Mouse (Mus musculus) ovary, postnatal 36 days (tissue): ENCODE data around the gene Med24.

ENCODE experiments used
- DNase-seq: peaks from one replicate; pipeline ENCODE4 v3.0.0; 2022; ENCODE audit warnings: low spot score, mixed read lengths

Gene Med24

DNA sequence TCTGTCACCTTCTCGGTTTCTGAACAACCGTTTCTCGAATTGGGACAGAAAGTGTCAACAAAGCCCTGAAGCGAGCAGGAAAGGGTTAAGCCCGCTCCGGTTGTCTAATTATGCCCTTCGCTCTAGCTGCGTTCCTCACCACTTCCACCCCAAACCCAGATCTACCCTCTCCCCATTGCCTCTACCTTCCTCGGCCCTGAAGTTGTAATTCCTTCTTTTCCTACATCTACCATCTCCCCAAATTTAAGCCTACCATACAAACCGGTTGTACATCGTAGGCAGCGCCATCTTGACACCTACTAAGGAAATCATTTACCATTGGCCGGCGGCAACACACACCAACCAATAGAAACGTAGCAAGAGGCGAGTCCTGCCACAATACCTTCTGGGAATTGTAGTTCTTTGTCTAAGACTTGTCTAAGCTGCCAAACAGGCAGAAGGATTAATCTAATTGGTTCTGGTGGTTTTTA is at the start of gene Med24:
Gene Med24 (minus strand): TSS at position 317 of the 470 bp plus-strand sequence.
- DNase-seq = peak; percentile 78

DNA sequence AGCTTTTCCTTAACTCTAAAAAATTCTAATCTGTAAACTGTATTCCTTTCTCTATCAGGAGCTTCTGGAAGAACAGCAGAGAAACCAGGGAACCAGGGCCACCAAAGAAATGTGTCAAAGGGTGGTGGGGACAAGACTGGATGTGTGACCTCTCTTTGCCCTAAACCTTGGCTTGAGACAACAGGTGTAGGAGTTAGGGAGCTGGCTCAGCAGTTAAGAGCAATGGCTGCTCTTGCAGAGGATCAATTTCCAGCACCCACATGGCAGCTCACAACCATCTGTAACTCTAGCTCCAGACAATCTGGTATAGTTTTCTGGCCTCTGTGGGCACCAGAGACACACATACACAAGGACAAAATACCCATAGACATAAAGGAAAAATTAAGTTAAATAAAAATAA is 48.7 kb upstream of the Med24 start:
- no peak for DNase-seq

DNA sequence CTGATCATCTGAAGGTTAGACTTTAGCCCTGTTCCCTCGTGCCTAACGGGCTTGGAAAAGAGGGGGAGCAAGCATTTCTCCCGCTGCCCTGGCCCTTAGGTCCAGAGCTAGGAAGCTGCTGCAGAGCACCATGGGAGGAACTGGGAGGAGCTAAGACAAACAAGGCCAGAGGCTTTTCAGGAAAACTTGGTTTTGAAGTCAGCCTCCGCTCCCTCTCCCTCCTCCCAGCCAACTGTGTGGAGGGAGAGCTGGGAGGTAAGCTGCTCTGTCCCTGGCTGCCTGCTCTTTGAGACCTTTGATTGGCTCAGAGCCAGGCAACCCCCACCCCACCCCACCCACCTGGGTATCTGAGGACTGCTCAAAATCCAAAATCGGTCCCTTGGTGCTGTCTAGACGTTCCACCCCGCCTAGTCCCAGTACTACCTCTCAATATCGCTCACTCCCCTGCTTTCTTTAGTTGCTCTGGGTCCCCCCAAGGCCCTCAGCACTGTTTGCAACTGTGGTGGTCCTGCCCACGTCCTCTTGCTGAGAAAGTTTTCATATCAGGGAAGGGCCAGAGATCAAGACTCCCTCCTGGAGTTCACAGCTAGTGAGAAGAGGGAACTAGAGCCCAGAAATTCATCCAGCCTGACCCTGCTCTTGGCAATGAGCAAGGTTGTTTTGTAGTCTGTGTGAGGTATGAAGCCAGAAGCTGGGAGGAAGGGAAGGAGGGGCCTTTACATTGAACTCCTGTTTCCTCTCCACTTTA is 47.8 kb upstream of the Med24 start:
- peak; percentile 69 for DNase-seq

DNA sequence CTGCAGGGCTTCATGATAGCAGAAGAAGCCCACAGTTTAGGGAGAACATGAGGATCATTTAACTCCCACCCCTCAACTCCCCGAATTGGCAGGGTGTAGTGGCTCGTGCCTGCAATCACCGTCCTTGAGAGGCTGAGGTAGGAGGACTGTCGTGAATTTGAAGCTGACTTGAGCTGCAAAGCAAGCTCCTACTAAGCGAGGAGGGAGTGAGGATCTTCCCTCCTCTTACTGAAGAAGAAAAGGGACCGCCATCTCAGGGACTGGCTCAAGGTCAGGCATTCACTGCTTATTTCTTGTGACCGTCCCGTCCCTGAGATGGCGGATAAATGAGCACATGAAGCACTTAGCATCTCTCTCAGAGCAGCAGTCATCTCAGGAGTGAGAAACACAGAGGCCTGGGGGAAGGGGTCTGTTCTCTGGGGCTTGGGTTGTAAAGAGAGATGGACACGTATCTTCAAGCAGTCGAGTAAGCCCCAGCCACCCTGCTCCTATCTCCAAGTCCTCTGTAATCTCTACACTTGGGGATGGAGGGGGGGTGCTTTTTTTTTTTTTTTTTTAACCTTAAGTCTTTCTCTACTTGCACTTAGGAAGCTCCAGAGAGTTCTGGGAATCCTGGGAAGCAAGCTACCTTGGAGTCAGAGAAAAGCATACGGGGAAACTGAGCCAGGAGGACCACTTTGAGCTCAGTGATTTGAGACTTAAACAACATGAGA is 47.0 kb upstream of the Med24 start:
- DNase-seq = no peak

DNA sequence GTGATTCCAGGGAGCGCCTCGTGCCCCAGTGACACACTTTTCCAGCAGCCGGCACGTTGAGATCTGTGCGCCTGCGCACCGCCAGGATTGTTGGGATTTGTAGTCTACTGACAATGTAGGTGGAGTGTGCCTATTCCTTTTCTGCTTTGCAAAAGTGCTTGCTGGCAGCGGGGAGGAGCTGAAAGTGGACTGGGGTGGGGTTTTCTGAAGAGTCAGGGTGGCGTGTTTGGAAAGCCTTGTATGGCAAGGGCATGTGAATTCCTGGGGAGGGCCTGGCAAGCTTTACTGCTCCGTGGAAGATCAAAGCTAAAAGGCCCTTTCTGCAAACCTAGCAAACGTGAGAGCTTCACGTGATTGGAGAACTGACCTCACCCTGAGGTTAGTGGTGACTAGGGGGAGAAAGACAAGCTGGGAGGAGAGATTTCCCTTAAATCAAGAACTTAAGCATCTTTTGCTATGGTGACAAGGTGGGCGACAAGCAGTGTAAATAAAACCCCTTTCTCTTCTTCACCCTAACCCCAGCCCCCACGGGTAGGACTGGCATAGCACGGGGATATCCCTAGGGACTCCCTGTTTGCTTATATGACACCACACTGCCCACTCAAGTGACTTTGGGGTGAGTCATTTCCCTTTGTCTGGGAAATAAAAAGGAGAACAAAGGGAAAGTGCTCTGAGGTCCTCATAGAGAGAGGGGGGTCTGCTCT is 46.3 kb upstream of the Med24 start:
- peak; percentile 99 for DNase-seq

DNA sequence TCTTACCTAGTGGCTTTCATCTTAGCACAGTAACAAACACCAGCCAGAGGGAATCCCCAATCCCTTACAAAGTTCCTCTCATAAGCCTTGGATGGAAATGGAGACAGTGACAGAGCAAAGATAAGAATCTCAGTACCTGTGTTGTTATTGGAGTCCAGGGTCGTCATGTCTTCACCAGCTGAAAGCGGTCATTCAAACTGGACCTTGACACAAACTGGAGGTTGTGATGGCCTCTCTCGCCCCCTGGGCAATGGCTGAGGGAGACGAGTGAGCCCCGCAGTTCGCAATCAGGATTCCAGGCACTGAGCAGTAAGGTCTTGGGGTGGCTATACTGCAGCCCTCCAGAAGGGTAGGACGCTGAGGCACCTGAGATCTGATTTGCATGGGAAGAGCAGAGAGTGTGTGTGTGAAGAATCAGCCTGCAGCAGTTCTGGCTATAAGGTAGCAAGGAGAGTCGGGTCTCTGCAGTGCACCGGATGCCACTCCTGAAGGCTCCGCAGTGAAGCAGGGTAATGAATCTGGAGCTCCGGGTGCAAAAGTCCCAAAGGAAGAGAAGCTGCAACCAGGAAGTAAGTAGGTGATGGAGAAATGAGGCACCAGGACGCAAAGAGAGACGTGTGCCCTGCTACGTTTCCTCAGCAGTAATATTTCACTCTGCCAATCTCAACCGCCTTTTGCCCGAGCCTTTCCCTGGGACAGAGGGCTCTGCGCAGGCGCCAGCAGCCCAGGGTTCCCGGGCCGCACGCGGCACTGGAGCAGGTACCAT is 45.5 kb upstream of the Med24 start, which contains the start of gene Nr1d1:
Gene Nr1d1 (minus strand): TSS at position 752 of the 766 bp plus-strand sequence.
- no peak for DNase-seq

DNA sequence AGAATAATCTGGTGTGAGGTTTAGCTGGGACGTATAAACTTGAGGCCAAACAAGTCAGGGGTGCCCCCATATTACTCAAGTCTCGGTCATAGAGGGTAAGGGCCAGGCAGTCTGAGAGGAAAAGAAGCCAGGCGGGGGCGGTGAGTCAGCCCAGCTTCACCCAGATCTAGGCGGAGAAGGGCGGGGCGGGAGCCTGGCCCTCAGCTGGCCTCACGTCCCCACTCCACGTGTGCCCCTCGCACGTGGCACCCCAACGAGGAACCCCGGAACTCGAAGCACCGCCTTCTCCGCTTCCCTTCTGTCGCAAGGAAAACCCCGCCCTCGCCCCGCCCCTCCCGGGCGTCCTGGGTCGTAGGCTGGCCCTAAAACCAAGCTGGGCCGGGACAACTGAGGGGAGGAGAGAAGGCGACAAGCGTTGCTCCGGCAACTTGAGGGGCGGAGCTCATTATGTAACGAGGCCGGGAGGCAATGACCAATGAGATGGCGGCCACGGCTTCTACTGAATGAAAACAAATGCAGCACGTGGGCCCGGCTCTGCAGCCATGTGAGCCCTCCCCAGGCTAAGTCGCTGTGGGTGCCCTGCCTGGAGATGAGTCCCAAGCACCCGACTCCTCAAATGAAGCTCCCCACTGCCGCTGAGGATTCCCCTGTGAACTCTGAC is 44.5 kb upstream of the Med24 start:
- DNase-seq = peak; percentile 99

DNA sequence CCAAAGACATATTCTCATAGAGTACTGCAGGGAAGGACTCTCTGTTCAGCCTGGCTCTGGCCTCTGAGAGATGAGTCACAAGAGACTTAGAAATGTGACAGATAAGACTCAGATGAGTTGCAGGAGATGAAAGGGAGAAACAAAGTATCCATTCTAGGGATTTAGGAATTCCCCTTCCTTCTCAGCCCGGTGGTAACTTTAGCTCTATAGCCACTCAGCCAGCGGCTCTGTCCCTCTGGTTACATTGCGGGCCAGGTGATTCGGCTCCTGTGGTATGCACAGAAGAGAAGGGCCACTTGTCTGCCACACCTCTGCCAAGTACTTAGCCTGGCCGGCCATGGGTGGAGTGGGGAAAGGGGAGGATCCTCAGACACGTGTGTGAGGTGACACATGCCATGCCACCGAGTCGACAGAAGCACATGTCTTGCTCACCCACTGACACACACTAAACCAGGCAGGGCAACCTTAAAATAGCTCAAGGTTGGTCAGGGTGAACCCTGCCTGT is 43.5 kb upstream of the Med24 start:
- DNase-seq = no peak

DNA sequence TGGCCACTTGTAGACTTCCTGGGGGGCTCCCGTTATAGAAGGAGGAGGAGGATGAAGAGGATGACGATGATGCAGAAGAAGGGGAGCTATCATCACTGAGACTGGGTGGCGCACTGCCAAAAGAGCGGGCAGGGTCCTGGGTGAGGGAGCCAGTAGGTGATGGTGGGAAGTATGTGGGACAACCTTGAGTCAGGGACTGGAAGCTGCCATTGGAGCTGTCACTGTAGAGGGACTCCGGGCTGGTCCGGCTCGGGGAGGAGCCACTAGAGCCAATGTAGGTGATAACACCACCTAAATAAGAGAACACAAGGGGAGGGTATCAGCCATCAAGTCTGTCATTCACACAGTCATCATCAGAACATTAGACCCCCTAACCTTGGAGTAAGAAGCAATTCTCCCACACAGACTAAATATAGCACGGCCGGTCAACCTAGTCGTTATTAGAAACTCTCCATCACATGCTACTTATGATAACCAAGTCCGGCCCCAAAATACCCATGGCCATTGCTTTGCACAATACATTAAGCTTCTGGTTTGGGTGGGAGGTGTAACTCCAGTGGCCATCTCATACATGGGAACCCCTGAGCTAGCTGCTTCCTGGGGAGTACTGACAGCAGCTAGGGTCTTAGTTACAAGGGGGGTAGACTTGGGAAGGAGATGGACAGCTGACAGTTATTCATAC is 42.8 kb upstream of the Med24 start:
- peak; percentile 35 for DNase-seq

- no peak for DNase-seq
These were observed 41.9 kb upstream of the Med24 start for GRCm38 (mm10) chr11:98771131-98771530.

DNA sequence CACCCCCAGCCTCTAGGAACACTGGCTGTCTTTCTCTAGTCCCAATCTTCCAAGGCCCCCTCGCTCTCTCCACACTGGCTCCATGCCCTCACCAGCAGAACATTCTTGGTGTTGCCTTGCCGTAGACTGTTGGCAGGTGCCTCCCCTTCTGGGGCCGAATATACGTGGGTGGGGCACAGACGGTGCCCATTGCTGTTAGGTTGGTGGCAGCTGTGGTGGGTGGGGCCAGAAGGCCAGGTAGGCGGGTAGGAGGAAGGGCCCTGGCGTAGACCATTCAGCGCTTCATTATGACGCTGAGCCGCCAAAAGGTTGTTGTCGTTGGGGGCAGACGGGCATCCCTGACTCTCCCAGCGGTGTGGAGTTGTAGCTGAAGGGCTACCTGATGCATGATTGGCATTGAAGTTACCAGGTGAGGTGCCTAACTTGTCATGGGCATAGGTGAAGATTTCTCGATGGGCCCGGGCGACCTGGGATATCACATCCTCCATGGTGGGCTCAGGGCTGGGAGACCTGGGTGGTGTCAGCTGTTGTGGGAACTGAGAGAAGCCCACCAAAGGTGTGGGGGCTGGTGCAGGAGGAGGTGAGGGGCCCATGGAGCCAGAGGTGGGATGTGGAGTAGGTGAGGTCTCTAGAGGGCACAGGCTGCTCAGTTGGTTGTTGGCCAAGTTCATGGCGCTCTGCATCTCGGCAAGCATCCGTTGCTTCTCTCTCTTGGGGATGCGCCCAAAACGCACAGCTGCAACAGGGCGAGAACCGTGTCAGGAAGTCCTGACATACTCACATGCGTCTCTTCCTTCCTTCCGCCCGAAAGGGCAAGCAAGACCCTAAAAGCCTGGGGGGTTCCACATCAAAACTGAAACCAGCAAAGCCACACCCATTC is 41.1 kb upstream of the Med24 start:
- DNase-seq = no peak

GRCm38 (mm10) chr11:98769007-98769954 is 40.0 kb upstream of the Med24 start:
- DNase-seq = no peak

- no peak for DNase-seq
These were observed 39.1 kb upstream of the Med24 start for GRCm38 (mm10) chr11:98768127-98769006.

DNA sequence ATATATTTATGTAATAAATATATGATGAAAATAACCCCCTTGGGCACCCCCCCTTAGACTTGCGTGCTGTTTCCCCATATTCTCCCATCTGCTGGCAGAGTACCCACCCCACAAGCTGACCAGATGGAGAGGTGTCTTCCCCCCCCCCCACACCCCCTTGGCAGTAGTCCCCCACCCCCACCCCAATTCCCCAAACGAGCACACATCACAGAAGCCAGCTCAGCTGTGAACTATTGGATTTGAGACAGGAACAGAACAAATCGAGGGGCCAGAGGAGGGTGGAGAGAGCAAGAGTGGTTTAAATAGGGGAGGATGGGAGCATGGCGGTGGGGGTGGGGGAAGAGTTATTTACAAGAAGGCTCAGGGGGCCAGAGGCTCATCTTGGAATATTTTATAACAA is 38.5 kb upstream of the Med24 start:
- DNase-seq = no peak

DNA sequence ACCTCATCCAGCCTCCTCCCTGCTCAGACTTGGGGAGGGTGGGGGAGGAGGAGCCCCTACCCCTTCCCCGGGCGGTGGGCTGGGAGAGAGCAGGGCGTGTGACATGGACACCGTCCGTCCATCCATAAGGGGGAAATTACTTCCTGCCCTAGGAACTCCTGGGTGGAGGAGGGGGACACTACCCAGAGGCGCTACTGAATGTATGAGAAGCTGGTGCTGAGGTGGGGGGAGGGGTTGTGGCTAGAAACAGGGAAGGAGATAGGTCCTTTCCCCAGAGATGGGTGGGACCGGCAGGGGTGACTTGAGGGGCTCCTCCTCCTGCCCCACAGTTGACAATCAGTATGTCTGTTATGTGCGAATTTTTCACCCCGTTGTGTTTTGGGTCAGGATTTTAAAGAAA is 38.0 kb upstream of the Med24 start:
- peak; percentile 5 for DNase-seq

DNA sequence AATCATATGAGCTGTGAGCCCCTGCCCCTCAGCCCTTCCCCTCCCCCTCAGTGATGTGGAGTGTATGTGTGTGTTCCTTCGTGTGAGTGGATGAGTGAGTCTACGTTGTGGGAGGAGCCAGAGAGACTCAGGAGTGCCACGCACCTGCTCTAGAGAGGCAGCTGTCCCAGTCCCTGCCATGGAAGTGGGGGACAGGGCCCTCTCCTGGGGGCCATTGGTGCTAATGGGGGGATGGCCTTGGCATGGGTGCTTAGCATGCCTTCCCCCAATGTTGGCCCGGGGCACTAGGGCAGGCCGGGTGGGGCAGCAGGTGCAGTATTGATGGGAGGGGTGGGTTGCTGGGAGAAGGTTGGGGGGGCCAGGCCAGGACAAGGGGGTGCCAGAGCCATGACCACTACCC is 37.6 kb upstream of the Med24 start:
- no peak for DNase-seq

GRCm38 (mm10) chr11:98766346-98766745 is 37.1 kb upstream of the Med24 start:
- DNase-seq = no peak
